Mouse (Mus musculus): ENCODE results near the gene St3gal3. TPM values are rescaled to one million over a fixed set of nuclear protein-coding genes. Genes with fewer than 3 reads are reported as not detected.

Gene St3gal3
- polyA plus RNA-seq, 1 experiment = 19.3 TPM

DNA sequence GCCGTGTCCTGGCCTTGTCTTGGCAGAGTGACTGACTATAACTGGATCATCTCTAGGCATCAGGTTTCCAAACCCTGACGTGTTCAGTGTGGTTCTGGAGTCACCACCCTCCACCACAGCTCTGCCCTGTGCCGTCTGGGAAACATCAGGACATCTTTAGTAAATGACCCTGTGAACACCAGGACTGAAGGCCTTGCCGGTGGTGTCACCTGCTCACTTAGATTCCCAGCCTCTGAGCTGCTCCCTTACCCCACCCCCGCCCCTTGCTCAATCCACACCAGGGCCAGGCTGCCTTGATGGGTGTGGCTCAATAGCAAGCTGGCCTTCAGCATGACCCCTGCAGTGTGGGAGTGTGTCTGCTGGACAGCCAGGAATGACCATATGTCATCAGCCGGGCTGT lies 119.1 kb downstream of the St3gal3 start:
- Histone ChIP-seq H3K4me3 (ENCODE audit: control insufficient read depth, insufficient read depth, low read length) (no peak overlapping the region), H3K36me3 (ENCODE audit: control insufficient read depth, insufficient read depth, low read length) (no peaks in the 10 kb centered on the region), H3K27me3 (ENCODE audit: control insufficient read depth, insufficient read depth, low read length) (no peaks in the 10 kb centered on the region), H3K27ac (ENCODE audit: control insufficient read depth, insufficient read depth, low read length) (no peak overlapping the region), H3K4me1 (replicated peaks; ENCODE audit: control insufficient read depth, insufficient read depth, low read length) (no peaks in the 10 kb centered on the region)
- DNase-seq = no peak
- 91% methylated on average over 6 of the region's 6 CpGs for WGBS
- TF ChIP-seq POLR2A (IDR thresholded peaks at IDR 0.05; ENCODE audit: control insufficient read depth, extremely low read depth, insufficient read depth, low read length, poor library complexity) (no peak), CTCF (IDR thresholded peaks at IDR 0.05; ENCODE audit: borderline replicate concordance, control insufficient read depth, extremely low read depth, insufficient read depth, low read length, poor library complexity) (no peak)

DNA sequence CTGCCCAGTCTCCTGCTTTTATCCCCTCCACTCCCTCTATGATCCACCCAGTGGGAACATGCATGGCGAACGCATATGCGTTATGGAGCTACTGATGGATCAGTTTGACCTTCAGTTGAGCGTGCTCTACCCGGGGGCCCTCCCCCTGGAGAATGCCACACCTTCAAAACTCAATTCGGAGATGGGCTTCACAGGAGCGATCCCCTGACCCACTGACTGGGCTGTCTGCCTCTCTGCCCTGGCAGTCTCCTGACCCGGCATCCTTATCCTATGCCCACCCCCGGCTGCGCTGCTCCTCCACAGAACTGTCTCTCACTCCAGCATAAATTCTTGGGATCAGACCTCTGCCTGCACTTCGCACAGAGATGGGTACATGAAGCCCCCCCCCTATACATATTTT lies 119.6 kb downstream of the St3gal3 start:
- 97% methylated on average over 11 of the region's 11 CpGs for WGBS
- Histone ChIP-seq H3K4me3 (ENCODE audit: control insufficient read depth, insufficient read depth, low read length) (no peak overlapping the region), H3K27ac (ENCODE audit: control insufficient read depth, insufficient read depth, low read length) (no peak overlapping the region), H3K36me3 (ENCODE audit: control insufficient read depth, insufficient read depth, low read length) (no peaks in the 10 kb centered on the region), H3K27me3 (ENCODE audit: control insufficient read depth, insufficient read depth, low read length) (no peaks in the 10 kb centered on the region), H3K4me1 (replicated peaks; ENCODE audit: control insufficient read depth, insufficient read depth, low read length) (no peaks in the 10 kb centered on the region)
- no peak for DNase-seq
- TF ChIP-seq POLR2A (IDR thresholded peaks at IDR 0.05; ENCODE audit: control insufficient read depth, extremely low read depth, insufficient read depth, low read length, poor library complexity) (no peak), CTCF (IDR thresholded peaks at IDR 0.05; ENCODE audit: borderline replicate concordance, control insufficient read depth, extremely low read depth, insufficient read depth, low read length, poor library complexity) (no peak)

DNA sequence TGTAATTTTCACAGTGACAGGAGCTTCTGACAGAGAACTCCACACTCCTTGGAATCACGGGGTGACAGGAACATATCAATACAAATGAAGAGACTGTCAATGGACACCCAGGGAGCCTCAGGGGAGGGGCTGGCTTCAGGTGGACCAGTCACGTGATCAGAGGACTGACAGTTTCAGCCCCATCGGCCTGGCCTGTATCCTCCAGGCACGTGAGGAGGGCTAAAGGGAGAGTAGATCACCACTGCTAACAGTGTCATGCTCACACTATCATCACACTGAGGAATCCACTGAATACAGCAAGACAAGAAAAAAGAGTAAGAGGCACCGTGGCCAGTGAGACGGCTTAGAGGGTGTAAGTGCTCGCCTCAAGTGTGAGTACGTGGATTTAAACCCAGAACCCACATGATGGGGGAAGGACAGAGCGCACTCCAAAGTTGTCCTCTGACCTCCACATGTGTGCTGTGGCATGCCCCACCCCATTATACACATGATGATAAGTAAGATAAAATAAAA lies 124.0 kb downstream of the St3gal3 start:
- 97% methylated on average over 9 of the region's 9 CpGs for WGBS

DNA sequence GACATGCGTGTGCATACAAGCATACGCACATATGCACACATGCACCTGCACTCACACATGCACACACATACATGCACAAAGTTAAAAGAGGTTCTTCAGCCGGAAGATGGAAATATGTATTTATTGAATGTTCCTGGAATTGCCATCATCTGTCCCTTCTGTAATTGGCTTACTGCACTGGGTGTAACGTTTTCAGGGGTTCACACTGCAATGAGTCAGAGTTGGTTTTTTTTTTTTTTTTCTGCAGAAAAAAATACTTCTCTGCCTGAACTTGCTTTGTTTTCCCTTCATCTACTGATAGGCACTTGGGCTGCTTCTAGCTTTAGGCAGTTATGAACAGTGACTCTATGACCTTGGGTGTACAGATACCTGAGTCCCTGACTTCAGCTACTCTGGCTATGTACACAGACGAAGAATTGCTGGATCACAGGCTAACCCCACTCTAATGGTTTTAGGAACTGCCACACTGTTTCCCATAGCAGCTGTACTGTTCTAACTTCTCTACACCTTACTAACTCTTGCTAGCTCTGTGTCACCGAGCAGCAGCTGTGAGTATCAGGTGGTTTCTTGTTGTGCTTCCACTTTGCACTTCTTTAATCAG lies 126.2 kb downstream of the St3gal3 start:
- no peak for DNase-seq
- H3K4me3 ChIP-seq (ENCODE audit: control insufficient read depth, insufficient read depth, low read length) = no peak overlapping the region
- H3K36me3 ChIP-seq (ENCODE audit: control insufficient read depth, insufficient read depth, low read length) = no peaks in the 10 kb centered on the region
- 85% methylated on average over 6 of the region's 6 CpGs for WGBS
- TF ChIP-seq CTCF (IDR thresholded peaks at IDR 0.05; ENCODE audit: borderline replicate concordance, control insufficient read depth, extremely low read depth, insufficient read depth, low read length, poor library complexity) = no peak
- no peak for TF ChIP-seq POLR2A (IDR thresholded peaks at IDR 0.05; ENCODE audit: control insufficient read depth, extremely low read depth, insufficient read depth, low read length, poor library complexity)
- no peaks in the 10 kb centered on the region for H3K4me1 ChIP-seq (replicated peaks; ENCODE audit: control insufficient read depth, insufficient read depth, low read length)
- no peak overlapping the region for H3K27ac ChIP-seq (ENCODE audit: control insufficient read depth, insufficient read depth, low read length)
- H3K27me3 ChIP-seq (ENCODE audit: control insufficient read depth, insufficient read depth, low read length) = no peaks in the 10 kb centered on the region

More for the DNA sequence above, 124.0 kb downstream of the St3gal3 start:
- no peak overlapping the region for H3K27ac ChIP-seq (ENCODE audit: control insufficient read depth, insufficient read depth, low read length)
- no peak overlapping the region for H3K4me3 ChIP-seq (ENCODE audit: control insufficient read depth, insufficient read depth, low read length)
- DNase-seq = no peak
- H3K4me1 ChIP-seq (replicated peaks; ENCODE audit: control insufficient read depth, insufficient read depth, low read length) = no peaks in the 10 kb centered on the region
- no peaks in the 10 kb centered on the region for H3K27me3 ChIP-seq (ENCODE audit: control insufficient read depth, insufficient read depth, low read length)
- TF ChIP-seq CTCF (IDR thresholded peaks at IDR 0.05; ENCODE audit: borderline replicate concordance, control insufficient read depth, extremely low read depth, insufficient read depth, low read length, poor library complexity) = no peak
- no peak for TF ChIP-seq POLR2A (IDR thresholded peaks at IDR 0.05; ENCODE audit: control insufficient read depth, extremely low read depth, insufficient read depth, low read length, poor library complexity)
- no peaks in the 10 kb centered on the region for H3K36me3 ChIP-seq (ENCODE audit: control insufficient read depth, insufficient read depth, low read length)

DNA sequence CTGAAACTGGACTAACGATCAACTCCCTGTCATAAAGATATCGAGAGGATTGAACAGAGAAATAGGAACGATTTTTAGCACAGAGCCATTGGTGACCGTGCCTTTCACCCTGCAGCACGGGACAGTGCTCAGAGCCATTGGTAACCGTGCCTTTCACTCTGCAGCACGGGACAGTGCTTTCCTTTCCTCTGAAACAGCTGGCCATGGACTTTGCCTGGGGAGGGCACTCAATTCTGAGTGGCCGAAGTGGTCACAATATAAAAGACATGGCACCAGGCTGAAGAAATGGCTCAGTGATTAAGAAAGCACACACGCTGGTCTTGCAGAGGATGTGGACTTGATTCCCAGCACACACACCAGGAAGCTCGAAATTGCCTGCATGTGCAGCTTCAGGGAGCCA lies 133.4 kb downstream of the St3gal3 start:
- H3K4me1 ChIP-seq (replicated peaks; ENCODE audit: control insufficient read depth, insufficient read depth, low read length) = peaks cover 6% of the 10 kb centered on the region; the same call in 1 of the 2 replicates
- H3K36me3 ChIP-seq (ENCODE audit: control insufficient read depth, insufficient read depth, low read length) = no peaks in the 10 kb centered on the region
- WGBS = 91% methylated on average over 10 of the region's 10 CpGs
- DNase-seq = no peak
- H3K4me3 ChIP-seq (ENCODE audit: control insufficient read depth, insufficient read depth, low read length) = no peak overlapping the region
- no peak overlapping the region for H3K27ac ChIP-seq (ENCODE audit: control insufficient read depth, insufficient read depth, low read length)
- H3K27me3 ChIP-seq (ENCODE audit: control insufficient read depth, insufficient read depth, low read length) = no peaks in the 10 kb centered on the region
- no peak for TF ChIP-seq POLR2A (IDR thresholded peaks at IDR 0.05; ENCODE audit: control insufficient read depth, extremely low read depth, insufficient read depth, low read length, poor library complexity)
- TF ChIP-seq CTCF (IDR thresholded peaks at IDR 0.05; ENCODE audit: borderline replicate concordance, control insufficient read depth, extremely low read depth, insufficient read depth, low read length, poor library complexity) = no peak

DNA sequence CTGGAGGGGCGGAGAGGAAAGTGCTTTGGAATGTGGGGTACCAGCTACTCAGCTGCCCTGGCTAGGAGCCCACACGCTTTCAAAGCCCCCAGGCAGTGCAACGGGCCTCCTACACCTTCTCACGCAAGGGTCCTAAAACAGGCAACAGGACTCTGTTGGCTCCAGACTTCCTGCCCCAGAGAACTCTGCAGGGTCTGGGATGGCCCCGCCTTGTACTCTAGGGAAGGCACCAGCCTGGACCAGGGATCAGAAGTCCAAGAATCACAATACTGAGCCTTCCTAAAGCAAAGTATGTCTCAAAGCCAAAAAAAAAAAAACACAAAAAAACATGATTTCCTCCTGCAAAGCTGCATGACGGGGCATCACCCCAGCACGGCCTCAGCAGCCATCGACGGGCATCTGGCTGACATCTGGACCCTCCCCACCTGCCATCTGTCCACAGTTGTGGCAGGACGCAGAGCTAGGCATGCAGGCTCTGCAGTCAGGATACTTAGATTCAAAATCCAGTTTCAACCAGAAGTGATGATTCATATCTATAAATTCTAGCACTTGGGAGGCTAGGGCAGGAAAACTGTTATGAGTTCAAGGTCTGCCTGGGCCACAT lies 134.0 kb downstream of the St3gal3 start:
- Histone ChIP-seq H3K4me3 (ENCODE audit: control insufficient read depth, insufficient read depth, low read length) (no peak overlapping the region), H3K36me3 (ENCODE audit: control insufficient read depth, insufficient read depth, low read length) (no peaks in the 10 kb centered on the region), H3K27me3 (ENCODE audit: control insufficient read depth, insufficient read depth, low read length) (no peaks in the 10 kb centered on the region), H3K4me1 (replicated peaks; ENCODE audit: control insufficient read depth, insufficient read depth, low read length) (peaks cover 6% of the 10 kb centered on the region; the same call in 1 of the 2 replicates), H3K27ac (ENCODE audit: control insufficient read depth, insufficient read depth, low read length) (no peak overlapping the region)
- DNase-seq = no peak
- TF ChIP-seq POLR2A (IDR thresholded peaks at IDR 0.05; ENCODE audit: control insufficient read depth, extremely low read depth, insufficient read depth, low read length, poor library complexity) = no peak
- TF ChIP-seq CTCF (IDR thresholded peaks at IDR 0.05; ENCODE audit: borderline replicate concordance, control insufficient read depth, extremely low read depth, insufficient read depth, low read length, poor library complexity) = no peak
- 88% methylated on average over 10 of the region's 10 CpGs for WGBS
